Mouse (Mus musculus) midbrain, embryonic 11.5 days (tissue): ENCODE data around the gene Nek6. TPM values are rescaled to one million over a fixed set of nuclear protein-coding genes. Genes with fewer than 3 reads are reported as not detected.

Experiments used
- ATAC-seq: fragments of 200-750 bp; cut with Nextera tagmentation; 2 replicates; pipeline ENCODE4 v1.8.0; 2017; ENCODE audit warnings: moderate TSS enrichment, moderate library complexity; ENCODE audit not compliant: low FRiP score
- DNase-seq: peaks from one replicate; pipeline ENCODE4 v3.0.0; 2015; ENCODE audit warnings: low spot score; ENCODE audit errors: missing footprints
- H3K27ac ChIP-seq: fragments of 300-500 bp; sonication (generic); 2 replicates; pipeline ENCODE4 v1.5.1; 2014; ENCODE audit warnings: low read depth, low read length
- H3K27me3 ChIP-seq: fragments of 300-500 bp; sonication (generic); 2 replicates; pipeline ENCODE4 v1.6.1; 2014; ENCODE audit warnings: mild to moderate bottlenecking, low read length, moderate library complexity, mixed read lengths; ENCODE audit not compliant: control insufficient read depth, insufficient read depth
- H3K36me3 ChIP-seq: fragments of 300-500 bp; sonication (generic); 2 replicates; pipeline ENCODE4 v1.6.1; 2014; ENCODE audit warnings: mild to moderate bottlenecking, low read length, moderate library complexity, mixed read lengths; ENCODE audit not compliant: control insufficient read depth, insufficient read depth
- H3K4me1 ChIP-seq: fragments of 300-500 bp; sonication (generic); 2 replicates; pipeline ENCODE4 v1.6.1; 2014; ENCODE audit warnings: low read length; ENCODE audit not compliant: control insufficient read depth, insufficient read depth
- H3K4me2 ChIP-seq: fragments of 300-500 bp; sonication (generic); 2 replicates; pipeline ENCODE4 v1.6.1; 2014; ENCODE audit warnings: mild to moderate bottlenecking, moderate library complexity
- H3K4me3 ChIP-seq: fragments of 300-500 bp; sonication (generic); 2 replicates; pipeline ENCODE4 v1.5.1; 2014; ENCODE audit warnings: low read depth, low read length
- H3K9ac ChIP-seq: fragments of 300-500 bp; sonication (generic); 2 replicates; pipeline ENCODE4 v1.6.1; 2014; ENCODE audit warnings: low read length
- H3K9me3 ChIP-seq: fragments of 300-500 bp; sonication (generic); 2 replicates; pipeline ENCODE4 v1.6.1; 2016; ENCODE audit warnings: low read length; ENCODE audit not compliant: control insufficient read depth
- WGBS: fragments of 180-500 bp; shearing (Covaris S2); extraction: QIAGEN DNeasy Blood & Tissue Kit; methylation state at CpG from one replicate; pipeline ENCODE4 v1.1.7; 2014; 5-methylcytosine and 5-hydroxymethylcytosine counted together
- polyA plus RNA-seq: library from polyadenylated mRNA; unstranded; fragments of >200 nt; fragmentation: Nextera tagmentation; extraction: Ambion mirVana; gene quantifications from 2 replicates; pipeline ENCODE4 v1.2.1, GENCODE M21; 2014

Gene Nek6
- polyA plus RNA-seq, 1 experiment from 2014 or later = 87.3 TPM

DNA sequence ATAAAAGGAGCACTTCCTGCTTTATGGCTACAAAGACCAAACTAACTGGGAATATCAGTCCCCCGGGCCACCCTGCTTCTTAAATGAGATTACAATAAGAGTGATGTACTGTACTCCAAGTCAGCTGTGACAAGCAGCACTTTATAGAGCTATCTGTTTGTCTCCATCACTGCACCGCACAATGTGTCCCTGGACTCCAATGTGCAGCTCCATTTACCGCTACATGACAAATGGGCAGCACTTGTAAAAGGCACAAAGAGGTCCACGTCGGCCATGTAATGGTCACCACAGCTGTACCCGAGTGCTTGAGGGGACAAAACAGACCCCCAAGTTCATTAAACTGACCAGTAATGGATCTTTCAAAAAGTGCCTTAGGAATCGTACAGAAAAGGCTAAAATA, 83.4 kb downstream of the Nek6 start:
- H3K27me3 ChIP-seq = no peaks in the 10 kb centered on the region
- 85% methylated on average over 7 of the region's 7 CpGs for WGBS
- no peak overlapping the region for H3K27ac ChIP-seq
- H3K36me3 ChIP-seq = no peaks in the 10 kb centered on the region; the same call in 1 of the 2 replicates
- no peak overlapping the region for H3K9ac ChIP-seq
- peaks cover 6% of the 10 kb centered on the region; the same call in 1 of the 2 replicates for H3K4me1 ChIP-seq
- no peak overlapping the region for H3K4me3 ChIP-seq
- no peak for DNase-seq
- H3K9me3 ChIP-seq = no peaks in the 10 kb centered on the region
- no peak for ATAC-seq
- no peak overlapping the region for H3K4me2 ChIP-seq

DNA sequence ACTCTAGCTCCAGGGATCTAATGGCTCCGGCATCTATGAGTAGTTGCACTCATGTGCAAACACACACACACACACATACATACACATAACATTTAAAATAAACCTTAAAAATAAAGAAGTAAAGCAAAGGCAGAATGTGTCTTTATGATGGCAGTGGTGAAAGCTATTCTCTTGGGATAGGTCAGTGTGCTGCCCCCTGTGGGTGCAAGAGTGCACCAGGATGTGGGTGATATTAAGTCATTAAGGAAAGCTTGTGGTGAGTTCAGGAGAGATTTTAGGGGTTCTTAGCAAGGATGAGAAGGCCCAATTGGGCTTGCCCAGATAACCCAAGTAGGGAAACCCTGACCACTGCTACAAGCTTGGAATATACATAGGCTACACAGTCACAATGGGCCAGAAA, 86.5 kb downstream of the Nek6 start:
- WGBS = 100% methylated on average over 1 of the region's 1 CpGs
- Histone ChIP-seq H3K36me3 (no peaks in the 10 kb centered on the region), H3K27ac (no peak overlapping the region), H3K9me3 (no peaks in the 10 kb centered on the region), H3K9ac (no peak overlapping the region), H3K4me1 (no peaks in the 10 kb centered on the region), H3K4me3 (no peak overlapping the region), H3K27me3 (no peaks in the 10 kb centered on the region), H3K4me2 (no peak overlapping the region)
- no peak for ATAC-seq
- DNase-seq = no peak

DNA sequence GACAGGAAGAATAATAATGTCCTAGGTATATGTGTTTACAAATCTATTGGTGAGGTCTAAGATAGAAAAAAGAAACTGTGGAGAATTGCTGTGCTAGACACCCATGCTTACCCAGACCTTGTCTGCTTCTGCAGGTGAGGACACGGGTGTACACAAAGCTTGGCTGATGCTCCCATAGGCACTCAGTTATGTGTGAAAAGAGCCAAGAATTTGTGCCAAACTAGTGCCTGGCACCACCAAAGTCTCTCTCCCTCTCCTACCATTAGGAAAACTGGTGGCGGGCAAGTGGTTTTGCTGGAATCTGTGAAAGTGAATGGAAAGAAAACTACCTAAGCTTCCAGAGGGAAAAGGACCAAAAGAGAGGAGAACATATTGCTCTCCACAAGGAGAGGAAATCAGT, 87.0 kb downstream of the Nek6 start:
- Histone ChIP-seq H3K4me3 (no peak overlapping the region), H3K27ac (no peak overlapping the region), H3K4me1 (no peaks in the 10 kb centered on the region), H3K27me3 (no peaks in the 10 kb centered on the region), H3K4me2 (no peak overlapping the region), H3K9ac (no peak overlapping the region), H3K36me3 (no peaks in the 10 kb centered on the region), H3K9me3 (no peaks in the 10 kb centered on the region)
- ATAC-seq = no peak
- 88% methylated on average over 2 of the region's 2 CpGs for WGBS
- DNase-seq = no peak

DNA sequence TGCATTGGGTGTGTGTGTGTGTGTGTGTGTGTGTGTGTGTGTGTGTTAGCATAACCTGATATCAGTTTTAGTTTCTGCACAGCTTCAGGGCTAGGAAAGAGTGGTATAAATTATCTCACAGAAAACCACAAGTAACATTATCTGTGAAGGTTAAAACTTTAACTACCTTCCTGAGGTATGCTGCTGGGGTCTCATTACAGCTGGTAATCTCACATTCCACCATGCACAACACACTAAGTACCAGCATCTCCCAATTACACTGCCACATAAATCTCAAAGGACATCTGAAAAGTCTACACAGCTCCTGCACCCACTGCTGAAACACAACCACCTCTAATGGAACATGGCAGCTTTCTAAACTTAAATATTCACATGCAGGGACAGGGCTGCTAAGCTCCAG, 89.4 kb downstream of the Nek6 start:
- Histone ChIP-seq H3K36me3 (no peaks in the 10 kb centered on the region), H3K4me2 (no peak overlapping the region), H3K9me3 (no peaks in the 10 kb centered on the region), H3K27me3 (no peaks in the 10 kb centered on the region), H3K4me1 (no peaks in the 10 kb centered on the region), H3K4me3 (no peak overlapping the region), H3K27ac (no peak overlapping the region), H3K9ac (no peak overlapping the region)
- ATAC-seq (no peak), DNase-seq (no peak)

DNA sequence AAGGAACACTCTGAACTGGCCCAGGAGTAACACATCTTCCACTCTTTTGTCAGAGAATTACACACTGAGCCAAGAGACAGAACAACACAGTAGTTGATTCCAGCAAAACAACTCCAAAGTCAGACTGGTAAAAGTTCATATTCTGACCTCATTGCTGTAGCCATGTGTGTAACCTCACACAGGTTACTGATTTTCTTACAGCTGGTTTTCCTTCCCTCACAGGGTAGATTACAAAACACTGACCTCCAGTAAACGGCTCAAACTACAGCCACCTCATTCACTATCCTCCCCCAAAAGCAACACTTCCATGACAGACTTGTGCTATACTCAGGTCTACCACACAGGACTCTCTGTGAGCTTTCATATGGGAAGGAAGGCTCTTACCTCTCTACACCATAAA, 96.3 kb downstream of the Nek6 start:
- no peak overlapping the region for H3K4me3 ChIP-seq
- H3K27ac ChIP-seq = no peak overlapping the region
- H3K4me1 ChIP-seq = peaks cover 8% of the 10 kb centered on the region; the same call in 1 of the 2 replicates
- no peak overlapping the region for H3K9ac ChIP-seq
- H3K36me3 ChIP-seq = no peaks in the 10 kb centered on the region
- H3K27me3 ChIP-seq = no peaks in the 10 kb centered on the region
- DNase-seq = no peak
- no peak for ATAC-seq
- 78% methylated on average over 1 of the region's 1 CpGs for WGBS
- H3K9me3 ChIP-seq = no peaks in the 10 kb centered on the region
- H3K4me2 ChIP-seq = no peak overlapping the region

DNA sequence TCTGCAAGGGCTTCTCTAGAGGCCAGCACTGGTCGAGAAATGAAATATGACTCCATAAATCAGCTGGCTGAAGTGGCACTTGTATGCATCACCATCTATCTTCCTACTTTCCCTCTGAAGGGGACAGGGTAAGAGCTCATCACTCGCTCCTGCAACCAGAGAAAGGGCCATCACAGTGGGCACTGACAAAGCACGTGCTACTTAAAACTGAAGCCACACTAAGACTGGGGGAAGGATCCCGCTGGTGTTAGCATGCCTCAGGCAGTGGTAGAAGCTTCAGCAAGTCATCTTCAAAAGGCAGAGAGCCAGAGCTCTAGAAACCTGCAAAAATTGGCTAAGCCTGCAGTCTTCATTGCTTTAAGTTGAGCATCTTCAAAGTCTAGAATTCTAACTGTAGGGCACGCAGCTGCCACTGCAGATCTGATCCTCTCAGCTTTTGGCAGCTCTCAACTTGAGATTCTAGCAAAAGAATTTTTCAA, 97.4 kb downstream of the Nek6 start:
- Histone ChIP-seq H3K27me3 (no peaks in the 10 kb centered on the region), H3K4me2 (no peak overlapping the region), H3K9ac (no peak overlapping the region), H3K4me3 (no peak overlapping the region), H3K4me1 (peaks cover 8% of the 10 kb centered on the region; the same call in 1 of the 2 replicates), H3K36me3 (no peaks in the 10 kb centered on the region), H3K9me3 (no peaks in the 10 kb centered on the region), H3K27ac (0 out of 2 replicates have a peak overlapping the region, but pooled peaks have one; percentile 3)
- DNase-seq = no peak
- 85% methylated on average over 5 of the region's 5 CpGs for WGBS
- ATAC-seq = peak; percentile 11; the same call in 1 of the 2 replicates

DNA sequence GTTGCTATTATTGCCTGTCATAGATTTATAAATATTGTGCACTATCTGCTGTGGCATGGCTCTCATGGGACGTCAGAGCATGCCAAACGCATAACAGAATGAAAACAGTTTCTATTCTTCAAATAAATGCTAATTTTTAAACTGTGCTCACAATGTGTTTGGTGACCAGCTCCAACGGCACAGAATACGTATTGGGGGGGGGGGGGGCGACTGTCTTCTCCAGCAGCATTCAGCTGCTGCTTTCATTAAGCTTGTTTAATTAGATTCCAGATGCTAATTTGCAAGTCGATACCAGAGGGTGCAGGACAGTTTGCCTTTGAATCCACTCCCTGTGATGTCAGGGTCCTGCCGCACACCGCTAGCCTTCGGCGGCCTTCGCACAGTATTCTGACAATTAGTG, 97.9 kb downstream of the Nek6 start:
- DNase-seq = no peak
- H3K9me3 ChIP-seq = no peaks in the 10 kb centered on the region
- no peak overlapping the region for H3K27ac ChIP-seq
- no peak overlapping the region for H3K4me2 ChIP-seq
- ATAC-seq = peak; percentile 69
- H3K4me3 ChIP-seq = no peak overlapping the region
- H3K9ac ChIP-seq = no peak overlapping the region
- 73% methylated on average over 11 of the region's 11 CpGs for WGBS
- H3K27me3 ChIP-seq = no peaks in the 10 kb centered on the region
- peaks cover 8% of the 10 kb centered on the region; the same call in 1 of the 2 replicates for H3K4me1 ChIP-seq
- H3K36me3 ChIP-seq = no peaks in the 10 kb centered on the region

DNA sequence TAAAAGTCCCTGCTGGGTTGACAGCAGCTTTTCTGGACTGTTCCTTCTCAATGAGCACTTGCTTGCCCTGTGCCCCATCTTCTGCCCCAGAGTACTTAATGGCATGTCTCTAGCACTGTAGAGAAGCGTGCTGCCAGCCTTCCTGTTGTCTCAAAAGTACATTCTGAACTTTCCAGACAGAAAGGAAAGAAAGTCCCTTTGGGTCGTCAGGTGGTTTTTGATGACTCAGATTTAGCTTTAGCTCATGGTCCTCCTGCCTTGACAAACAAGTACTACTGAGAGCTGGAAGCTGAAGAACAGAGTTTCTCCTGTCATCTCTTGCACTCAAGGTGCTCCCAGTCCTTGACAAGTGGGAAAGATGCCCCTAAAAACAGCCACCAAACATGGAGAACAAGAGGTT, 98.7 kb downstream of the Nek6 start:
- H3K27ac ChIP-seq = no peak overlapping the region

DNA sequence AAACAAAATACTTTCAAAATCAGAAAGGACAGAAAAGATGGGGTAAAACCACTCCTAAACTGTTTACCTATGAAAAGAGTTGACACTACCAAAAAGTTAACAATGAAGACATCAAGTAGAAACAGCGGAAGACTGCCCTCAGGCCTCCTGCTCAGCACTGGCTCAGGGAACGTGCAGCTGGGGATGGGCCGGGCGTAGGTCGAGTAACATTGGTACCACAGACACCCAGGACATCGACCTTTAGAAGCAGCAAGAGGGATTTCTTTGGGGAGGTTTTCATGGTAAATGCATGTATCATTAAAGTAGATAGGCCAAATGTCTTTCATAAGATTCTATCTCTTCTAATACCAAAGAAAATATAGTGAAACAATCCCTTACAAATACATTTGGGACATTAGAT, 101.2 kb downstream of the Nek6 start:
- ATAC-seq = no peak
- 93% methylated on average over 6 of the region's 6 CpGs for WGBS
- Histone ChIP-seq H3K9me3 (no peaks in the 10 kb centered on the region), H3K27ac (no peak overlapping the region), H3K4me3 (no peak overlapping the region), H3K27me3 (no peaks in the 10 kb centered on the region; the same call in 1 of the 2 replicates), H3K36me3 (no peaks in the 10 kb centered on the region), H3K4me2 (no peak overlapping the region), H3K4me1 (peaks cover 28% of the 10 kb centered on the region), H3K9ac (no peak overlapping the region)
- DNase-seq = no peak

More for the DNA sequence above, 98.7 kb downstream of the Nek6 start:
- Histone ChIP-seq H3K9ac (no peak overlapping the region), H3K27me3 (no peaks in the 10 kb centered on the region), H3K9me3 (no peaks in the 10 kb centered on the region), H3K4me2 (no peak overlapping the region), H3K4me3 (no peak overlapping the region), H3K4me1 (peaks cover 12% of the 10 kb centered on the region; the same call in 1 of the 2 replicates), H3K36me3 (no peaks in the 10 kb centered on the region)
- DNase-seq (no peak), ATAC-seq (no peak)
- WGBS = 87% methylated on average over 2 of the region's 2 CpGs
